Mouse (Mus musculus) frontal cortex, adult (tissue): ENCODE results near the gene Fbxl8.

Experiments used
- ATAC-seq: cut with Nextera tagmentation; 2 replicates; pipeline ENCODE4 v1.9.2; 2017; ENCODE audit warnings: mild to moderate bottlenecking, moderate library complexity, mixed read lengths; ENCODE audit not compliant: low TSS enrichment

Fbxl8 gene

DNA sequence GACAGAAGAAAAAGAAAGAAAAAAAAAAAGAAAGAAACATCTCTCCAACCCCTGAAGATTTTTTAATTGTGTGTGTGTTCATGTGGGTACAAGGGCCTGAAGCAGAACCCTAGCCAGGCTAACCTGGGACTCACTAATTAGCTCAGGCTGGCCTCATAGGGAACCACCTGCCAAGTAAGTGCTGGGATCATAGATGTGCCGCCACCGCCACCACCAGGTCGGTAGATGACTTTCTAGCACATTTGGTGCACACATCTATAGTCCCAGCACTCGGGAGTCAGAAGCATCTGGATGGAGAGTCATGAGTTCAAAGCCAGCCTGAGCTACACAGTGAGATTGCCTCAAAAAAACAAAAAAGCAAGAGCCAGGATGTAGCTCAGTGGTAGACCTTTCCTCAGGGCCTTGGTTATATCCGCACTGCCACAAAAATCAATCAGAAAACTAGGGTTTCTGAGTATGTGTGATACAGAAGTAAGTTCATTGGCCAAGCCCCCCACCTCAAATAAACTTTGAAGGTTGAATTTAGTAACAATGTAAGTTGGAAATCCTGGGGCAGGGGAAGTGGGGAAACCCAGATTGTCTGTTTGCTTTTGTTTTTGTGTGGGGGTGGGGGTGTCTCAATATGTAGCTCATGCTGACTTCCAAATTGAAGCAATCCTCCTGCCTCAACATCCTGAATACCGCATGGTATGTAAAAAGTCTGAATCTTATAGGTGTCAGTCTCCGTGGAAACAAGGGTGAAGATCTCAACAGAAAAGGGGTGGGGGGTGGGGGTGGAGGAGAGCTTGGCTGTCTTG is 6.9 kb upstream of the Fbxl8 start:
- no peak for ATAC-seq

DNA sequence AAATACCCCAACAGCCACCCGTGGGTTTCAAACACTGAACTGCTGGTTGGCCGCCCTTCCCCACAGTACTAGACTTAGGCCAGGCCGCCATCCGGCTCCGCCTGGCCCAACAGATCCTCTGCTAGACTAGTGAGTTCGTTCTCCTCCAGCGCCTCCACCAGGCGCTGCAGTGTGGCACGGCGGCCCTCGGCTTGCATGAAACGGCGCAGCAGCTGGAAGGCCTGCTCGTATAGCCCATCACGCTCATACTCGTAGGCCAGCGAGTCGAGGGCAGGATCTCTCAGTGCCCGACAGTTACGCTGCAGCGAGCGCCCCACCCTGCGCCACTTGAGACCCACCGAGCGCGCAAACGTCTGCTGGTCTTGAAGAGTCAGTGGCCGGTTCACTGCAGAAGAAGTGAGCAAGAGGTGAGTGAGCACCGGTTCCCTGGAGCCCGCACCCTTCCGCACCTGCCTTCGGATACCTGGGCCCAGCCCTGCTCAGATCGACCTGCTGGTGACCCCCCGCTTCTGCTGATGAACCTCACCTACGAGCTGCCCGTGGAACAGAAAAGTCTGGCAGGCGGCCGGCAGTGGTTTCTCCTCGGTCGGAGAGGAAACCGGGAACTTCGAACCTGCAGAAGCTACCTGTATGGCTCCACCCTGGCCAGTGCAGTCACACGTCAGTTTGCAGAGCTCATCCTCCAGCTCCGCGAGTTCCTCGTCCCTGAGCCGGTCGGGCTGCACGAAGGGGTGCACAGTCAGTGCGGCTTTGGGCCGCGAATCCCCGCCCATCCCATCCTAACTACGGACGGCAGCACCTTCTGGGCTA is 5.3 kb upstream of the Fbxl8 start:
- peak; percentile 39 for ATAC-seq

DNA sequence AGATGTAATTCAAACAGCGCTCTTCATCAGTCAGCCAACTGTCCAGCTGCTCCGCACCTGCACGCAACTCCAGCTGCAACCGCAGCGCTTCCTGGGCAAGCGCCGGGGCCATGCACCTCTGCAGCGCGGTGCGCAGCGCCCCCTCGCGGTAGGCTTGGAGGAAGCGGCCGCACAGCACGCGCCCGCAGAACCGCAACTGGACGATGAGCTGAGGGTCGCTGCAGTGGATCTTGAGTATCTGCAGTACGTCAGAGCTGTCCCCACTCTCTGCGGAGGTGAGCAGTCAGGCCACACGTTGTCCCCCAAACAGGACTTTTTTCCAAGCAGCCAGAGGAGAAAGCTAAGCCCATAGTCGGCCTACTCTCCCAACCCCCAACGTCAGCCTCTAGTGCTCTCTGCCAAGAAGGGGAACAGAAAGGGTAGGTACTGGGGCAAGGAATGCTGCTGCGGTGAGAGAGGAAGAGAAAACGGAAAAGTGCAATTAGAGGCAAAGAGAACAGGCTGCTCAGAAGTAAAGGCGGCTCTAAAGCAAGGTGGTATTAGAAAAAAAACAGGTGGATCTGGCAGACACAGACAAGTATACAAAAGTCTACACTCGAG is 4.6 kb upstream of the Fbxl8 start:
- peak; percentile 48 for ATAC-seq

DNA sequence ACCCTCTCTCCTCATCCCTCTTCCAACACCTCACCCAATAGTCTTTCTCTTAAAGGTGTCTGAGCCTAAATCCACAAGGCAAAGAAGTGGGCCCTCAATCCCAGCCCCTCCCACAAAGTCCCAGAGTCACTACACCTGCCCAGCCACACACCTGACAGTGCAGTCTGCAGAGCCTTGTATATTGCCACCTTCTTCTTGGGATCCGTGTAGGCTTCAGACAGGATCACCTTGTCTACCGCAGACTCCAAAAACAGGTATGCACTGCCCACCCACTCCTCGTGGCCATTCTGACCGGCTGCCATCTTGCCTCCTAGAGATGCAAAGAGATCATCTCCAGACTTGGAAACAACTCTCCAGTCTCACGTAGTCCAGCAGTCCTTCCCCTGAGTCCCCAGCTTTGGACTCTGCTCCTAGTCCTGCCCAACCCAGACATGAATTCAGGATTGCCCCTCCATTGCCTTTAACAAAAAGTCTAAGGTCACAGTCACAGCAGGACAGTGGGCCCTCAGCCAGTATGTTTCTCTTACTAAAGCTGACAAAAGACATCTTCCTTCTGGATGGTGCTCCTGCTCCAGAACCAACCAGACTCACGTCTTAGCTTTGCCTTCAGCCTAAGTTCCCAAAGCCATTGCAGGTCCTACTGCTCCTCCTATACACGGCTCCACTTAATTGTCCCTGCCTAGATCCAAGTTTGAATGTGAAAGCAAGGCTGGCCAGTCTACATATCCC is 3.9 kb upstream of the Fbxl8 start:
- no peak for ATAC-seq

DNA sequence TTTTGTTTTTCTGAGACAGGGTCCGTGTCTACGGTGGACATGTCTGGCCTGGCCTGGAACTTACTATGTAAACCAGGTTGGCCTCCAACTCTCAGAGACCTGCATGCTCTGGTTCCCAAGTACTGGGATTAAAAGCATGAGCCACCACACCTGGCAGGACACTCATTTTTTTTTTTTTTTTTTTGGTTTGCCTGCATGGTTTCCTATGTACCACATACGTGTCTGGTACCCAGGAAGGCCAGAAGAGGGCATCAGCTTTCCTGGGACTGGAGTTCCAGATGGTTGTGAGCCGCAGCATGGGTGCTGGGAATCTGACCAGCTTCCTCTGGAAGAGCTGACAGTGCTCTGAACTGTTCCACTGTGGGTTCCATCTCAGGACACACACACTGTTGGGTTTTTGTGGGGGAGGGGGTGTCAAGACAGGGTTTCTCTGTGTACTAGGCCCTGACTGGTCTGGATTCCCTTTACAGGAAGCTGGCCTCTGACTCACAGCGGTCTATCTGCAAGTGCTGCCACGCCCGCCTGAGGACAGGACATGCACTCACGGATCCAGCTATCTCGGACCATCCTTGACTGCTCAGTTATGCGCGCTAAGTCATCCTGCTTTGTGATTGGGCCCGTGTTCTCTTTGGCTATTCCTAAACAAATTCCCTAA is 3.0 kb upstream of the Fbxl8 start:
- ATAC-seq = no peak

DNA sequence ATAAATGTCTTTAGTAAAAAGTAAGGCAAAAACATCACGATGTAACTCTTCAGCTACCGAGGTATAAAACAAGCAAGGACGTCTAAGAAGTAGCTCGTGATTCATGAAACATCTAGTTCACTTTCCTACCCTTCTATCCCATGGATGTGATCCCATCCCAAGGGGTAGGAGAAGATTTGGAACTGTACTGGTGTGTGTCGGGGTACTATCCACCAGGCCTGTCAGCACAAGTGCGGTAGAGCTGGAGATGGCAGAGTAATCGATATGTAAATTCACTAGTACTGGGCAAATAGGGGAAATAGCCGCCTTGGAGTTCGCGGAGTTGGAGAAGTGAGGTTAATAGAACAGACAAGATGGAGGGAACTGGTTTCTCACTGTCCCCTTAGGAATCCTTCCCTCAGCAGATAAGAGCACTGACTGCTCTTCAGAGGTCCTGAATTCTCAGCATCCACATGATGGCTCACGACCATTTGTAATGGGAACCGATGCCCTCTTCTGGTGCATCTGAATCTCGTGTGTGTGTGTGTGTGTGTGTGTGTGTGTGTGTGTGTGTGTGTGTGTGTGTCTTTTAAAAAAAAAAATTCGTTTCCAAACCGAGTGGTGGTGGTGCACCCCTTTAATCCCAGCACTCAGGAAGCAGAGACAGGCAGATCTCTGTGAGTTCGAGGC is 1.1 kb upstream of the Fbxl8 start:
- ATAC-seq = no peak

DNA sequence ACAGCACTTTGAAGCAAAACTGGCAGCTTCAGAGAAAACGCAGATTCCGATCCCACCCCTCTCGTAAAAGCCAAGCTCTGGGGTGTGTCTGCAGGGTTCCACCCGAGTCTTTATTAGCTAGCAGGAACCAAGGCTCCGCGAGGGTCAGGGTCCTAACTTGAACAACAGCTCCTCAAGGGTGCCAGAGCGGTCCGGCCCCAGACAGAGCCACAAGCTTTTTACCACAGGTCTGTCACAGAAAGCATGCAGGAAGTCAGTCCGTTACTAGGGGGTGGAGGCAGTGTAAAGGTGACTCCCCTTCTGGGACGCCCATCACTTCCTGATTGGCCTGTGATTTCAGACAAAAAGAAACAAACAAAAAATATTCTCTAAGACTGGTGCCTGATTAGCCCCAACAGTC is 680 bp downstream of the Fbxl8 start:
- ATAC-seq = no peak

DNA sequence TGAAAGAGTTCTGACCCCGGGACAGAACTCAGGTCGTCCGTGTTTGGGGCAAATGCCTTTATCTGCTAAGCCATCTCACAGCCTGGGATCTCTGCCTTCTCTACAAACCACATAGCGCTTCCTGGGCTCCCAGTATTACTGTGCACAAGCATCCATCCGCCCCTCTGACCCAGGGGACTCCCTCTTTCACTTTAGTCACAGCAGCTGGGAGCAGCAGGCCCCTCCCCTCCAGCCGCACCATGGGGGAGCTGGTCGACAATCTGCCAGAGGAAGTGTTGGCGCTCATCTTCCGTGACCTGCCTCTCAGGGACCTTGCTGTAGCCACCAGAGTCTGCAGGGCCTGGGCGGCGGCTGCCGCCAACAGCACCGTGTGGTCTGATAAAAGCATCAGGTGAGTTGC is 2.3 kb downstream of the Fbxl8 start:
- ATAC-seq = no peak

DNA sequence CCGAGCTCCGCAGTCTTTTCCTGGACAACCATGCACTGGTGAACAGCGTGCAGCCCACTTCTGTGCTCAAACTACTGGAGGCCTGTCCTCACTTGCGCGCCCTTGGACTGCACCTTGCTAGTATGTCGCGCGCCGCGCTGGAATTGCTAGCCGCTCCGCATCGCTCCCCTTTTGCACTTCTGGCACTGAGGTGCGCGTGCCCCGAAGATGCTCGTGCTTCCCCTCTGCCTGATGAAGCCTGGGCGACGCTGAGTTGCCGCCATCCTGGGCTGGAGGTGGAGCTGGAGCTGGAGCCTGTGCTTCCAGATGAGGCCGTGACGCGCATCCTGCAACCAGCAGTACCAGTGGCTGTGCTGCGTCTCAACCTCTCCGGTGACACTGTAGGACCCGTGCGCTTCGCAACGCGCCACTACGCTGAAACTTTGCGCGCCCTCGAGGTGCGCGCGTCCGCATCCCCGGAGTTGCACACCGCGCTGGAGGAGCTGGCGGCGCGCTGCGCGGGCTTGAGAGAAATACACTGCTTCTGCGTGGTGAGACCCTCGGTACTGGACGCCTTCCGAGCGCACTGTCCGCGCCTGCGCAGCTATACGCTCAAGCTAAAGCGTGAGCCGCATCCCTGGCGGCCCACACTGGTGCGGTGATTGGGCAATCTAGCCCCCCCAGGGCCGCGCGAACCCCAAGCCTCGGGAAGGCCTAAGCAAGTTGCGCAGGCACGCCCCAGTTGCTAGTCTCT is 4.1 kb downstream of the Fbxl8 start:
- peak; percentile 68 for ATAC-seq

DNA sequence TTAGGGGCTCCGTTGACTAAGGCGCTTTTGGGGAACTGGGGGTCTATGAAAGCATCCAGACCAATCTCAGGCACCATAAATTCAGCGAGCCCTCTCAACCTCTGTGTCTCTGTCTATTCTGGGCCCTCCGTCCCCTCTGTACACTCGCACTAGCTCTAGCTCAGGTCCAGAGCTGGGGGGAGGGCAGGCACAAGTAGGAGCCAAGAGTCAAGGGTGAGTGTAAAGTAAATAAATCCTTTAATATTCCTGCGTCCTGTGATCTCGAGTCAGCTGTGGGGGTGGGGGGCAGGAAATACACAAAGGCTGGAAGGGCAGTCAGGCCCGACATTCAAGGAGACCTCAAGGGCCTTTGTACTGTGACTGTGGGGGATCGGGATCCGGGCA is 4.6 kb downstream of the Fbxl8 start:
- peak; percentile 4; the same call in 1 of the 2 replicates for ATAC-seq

DNA sequence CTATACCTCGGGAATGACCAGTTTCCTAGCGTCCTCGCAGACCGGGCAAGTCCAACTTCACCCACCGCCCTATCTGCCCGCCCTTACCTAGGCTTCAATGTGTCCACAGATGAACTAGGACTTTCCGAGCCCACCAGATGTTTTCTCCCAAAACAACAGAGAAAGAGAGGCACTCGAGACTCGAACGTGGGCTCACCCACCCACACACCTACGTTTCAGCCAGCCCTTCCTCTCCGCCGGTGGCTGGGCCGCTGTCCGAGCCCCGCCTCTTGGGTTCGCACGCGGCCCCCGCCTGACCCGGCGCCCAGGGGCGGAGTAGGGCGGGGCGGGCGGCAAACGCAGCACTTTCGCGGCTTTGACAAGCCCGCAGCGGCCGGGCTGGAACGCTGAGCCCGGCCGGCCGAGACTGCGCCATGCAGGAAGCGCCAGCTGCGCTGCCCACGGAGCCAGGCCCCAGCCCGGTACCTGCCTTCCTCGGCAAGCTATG is 5.1 kb downstream of the Fbxl8 start, which contains the start of gene Hsf4:
Gene Hsf4 (plus strand): TSS at position 341 of the 487 bp plus-strand sequence.
- ATAC-seq = peak; percentile 27

DNA sequence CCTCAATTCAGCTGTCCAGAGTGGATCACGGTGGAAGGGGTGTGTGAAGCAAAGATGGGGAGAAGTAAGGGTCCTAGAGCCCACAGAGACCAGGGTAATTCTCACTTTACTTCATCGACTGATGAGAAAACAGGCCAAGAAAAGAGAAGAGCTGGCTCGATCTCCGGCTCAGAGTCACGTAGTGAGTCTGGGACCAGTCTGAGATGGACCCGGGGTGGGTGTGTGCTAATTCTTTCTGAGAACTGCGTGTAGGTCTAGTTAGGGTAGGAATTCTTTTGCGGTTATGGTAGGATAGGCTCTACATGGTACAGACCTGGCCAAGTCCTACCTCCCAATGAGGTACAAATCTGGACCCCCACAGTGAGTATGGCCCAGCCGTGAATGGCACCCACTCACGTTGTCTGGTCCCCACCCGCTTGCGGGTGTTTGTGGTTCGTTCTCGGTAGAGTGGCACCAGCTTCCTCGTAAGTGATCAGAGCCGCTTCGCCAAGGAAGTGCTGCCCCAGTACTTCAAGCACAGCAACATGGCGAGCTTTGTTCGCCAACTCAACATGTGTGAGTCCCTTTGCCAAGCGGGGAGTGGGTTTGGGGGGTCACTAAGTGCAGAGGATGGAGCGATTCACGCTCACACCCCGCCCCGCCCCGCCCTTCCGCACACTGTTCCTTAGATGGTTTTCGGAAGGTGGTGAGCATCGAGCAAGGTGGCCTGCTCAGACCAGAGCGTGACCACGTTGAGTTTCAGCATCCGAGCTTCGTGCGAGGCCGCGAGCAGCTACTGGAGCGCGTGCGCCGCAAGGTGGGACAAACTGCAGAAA is 5.9 kb downstream of the Fbxl8 start:
- ATAC-seq = 0 out of 2 replicates have a peak, but pooled peaks have one; percentile 2

DNA sequence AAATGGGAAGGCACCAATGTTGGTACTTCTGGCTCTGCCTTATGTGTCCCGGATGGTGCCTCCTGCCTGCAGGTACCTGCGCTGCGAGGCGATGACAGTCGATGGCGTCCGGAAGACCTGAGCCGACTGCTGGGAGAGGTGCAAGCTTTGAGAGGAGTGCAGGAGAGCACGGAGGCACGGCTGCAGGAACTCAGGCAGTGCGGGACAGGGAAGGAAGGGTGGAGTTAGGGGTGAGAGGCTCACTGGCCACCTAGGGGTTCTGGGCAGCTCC is 6.4 kb downstream of the Fbxl8 start:
- ATAC-seq = no peak

DNA sequence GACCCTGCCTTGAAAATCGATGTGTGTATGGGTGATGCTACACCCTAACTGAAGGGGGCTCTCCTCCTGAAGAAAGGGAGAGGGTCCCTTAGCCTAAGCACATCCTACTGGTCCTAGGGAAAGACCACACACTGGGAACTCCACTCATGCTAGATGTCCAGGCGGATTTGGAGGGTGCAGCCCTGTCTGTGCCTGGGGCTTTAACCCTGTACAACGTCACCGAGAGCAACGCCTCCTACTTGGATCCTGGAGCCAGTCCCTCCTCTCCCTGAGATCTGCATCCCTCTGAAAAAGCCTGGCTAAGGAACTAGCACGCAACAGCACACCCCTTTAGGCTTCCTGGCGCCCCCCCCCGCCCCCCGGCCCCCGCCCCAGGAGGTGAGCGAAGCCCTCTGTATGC is 10.9 kb downstream of the Fbxl8 start:
- no peak for ATAC-seq

DNA sequence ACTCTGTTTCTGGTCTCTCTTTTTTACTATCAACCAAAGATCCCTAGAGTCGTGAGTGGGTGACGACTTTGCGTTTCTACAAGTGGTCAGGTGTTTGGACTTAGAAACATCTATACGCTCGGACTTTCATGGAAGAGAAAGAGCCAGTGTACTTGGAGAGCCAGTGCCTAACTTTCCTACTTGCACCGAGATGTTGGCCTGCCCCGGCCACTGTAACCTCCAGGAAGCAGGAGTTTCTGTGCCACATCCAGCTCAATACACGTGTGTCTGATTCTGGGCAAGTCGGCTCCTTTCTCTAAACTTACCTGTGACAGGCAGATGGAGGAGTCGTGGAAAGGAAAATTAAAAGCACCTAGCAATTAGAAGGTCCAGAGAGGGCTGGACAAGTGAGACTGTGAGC is 11.4 kb downstream of the Fbxl8 start, which contains the start of gene Nol3:
Gene Nol3 (plus strand): TSS at position 301 of the 400 bp plus-strand sequence.
- ATAC-seq = no peak

DNA sequence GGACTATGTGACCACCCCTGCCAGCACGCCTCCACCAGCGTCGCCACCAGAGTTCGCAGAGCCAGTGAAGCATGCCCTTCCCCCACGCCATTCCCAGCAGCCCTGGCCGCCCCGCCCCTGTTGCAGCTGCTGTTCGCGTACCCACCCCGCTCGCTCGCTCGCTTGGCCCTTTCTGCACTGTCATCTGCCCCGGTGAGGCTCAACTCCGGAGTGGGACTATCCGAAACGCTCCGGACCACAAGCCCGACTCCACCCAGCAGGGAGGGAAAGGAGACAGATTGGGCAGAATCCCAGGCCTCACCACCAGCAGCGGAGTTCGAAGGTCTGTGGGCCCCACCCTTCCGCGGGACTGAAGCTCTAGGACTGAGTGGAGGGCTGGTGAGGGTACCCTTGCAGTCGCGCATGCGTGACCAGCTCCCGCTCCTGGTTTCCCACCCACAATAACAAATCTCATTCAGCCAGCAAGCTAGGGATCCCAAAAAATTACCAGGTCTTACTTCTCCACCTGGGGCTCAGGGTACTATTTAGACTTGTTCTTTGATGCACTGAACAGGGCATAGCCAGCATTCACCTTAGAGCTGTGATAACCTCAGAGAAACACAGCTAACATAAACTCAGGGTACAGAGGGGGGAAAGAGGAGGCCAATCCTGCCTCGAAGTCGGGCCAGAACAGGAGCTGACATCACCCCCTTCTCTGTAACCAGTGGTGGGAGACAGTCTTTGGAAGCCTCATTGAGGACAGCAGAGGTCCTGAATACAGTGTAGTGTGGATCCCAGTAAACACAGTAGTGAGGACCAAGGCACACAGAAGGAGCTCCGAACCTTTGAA is 12.1 kb downstream of the Fbxl8 start:
- ATAC-seq = peak; percentile 48

DNA sequence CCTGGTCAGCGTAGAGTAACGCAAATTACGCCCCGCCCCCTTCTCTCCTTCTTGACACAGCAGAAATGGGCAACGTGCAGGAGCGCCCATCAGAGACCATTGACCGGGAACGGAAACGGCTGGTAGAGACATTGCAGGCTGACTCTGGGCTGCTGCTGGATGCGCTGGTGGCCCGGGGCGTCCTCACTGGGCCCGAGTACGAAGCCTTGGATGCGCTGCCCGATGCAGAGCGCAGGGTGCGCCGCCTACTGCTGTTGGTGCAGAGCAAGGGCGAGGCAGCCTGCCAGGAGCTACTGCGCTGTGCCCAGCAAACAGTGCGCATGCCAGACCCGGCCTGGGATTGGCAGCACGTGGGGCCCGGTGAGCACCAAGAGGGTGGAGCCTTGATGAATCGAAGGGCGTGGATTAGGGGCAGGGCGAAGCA is 14.5 kb downstream of the Fbxl8 start:
- peak; percentile 66 for ATAC-seq

DNA sequence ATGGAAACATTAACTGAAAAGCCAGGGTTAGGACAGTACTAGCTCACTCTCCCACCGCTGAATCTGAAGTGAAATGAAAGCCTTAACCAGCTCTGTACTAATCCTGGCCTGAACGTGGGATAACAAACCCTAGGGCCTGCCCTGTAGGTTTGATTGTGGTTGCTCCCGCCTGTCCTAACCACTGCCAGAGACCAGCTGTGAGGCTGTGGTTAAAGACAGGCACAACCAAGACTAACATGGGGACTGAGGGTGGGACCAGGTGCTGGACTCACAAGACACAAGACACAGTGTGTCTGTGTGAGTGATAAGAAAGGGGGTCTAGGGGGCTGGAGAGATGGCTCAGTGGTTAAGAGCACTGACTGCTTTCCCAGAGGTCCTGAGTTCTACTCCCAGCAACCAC is 16.1 kb downstream of the Fbxl8 start:
- ATAC-seq = no peak
